In the genomic region with DNA sequence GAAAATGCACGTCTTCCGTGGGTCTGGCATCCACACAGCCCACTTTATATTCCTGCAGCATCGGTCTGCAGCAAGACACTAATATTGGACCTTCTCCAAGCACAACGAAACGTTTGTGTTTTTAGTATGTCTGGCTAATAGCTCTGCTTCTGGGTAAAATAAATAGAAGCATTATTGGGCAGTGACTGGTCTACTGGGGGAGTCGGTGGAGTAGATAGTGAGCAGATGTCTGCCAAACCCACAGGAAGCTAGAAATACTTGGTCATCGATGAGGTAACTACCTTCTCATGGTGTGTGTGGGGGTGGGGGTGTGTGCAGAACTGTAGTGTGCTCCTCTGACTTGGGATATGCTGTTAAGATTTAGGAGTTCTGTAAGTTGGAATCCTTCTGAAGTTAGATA, we compare ENCODE assay signal across 8 mouse cellular contexts. TPM values are rescaled to one million over a fixed set of nuclear protein-coding genes. Genes with fewer than 3 reads are reported as not detected.
DNase-seq lines count a peak whose midpoint lies in the region; ATAC-seq lines count a peak whose summit lies in the region.
"Had no signal": no experiment of that assay in that cellular context is flagged by ENCODE, and none has a peak within 500 bp of the region (broad histone marks: within the 10 kb centered on the region; RNA-seq: fewer than 3 reads in every experiment).

No protein-coding gene starts in this region.

- H3K9ac ChIP-seq in heart, embryonic 14.5 days (ENCODE audit: low read length) = peak overlapping the region; percentile 94
- H3K9ac ChIP-seq in liver, embryonic 16.5 days (ENCODE audit: low read depth, low read length) = no peak overlapping the region

- 32% methylated on average over 7 of the region's 7 CpGs for WGBS in heart, embryonic 14.5 days
- WGBS in liver, embryonic 16.5 days (ENCODE audit: insufficient replicate concordance) = 24% methylated on average over 7 of the region's 7 CpGs

- H3K27ac ChIP-seq in heart, embryonic 14.5 days (replicated peaks in 1 of 2; ENCODE audit: control insufficient read depth in 1 of 2, insufficient read depth in 1 of 2, low read depth in 2 of 2, low read length in 2 of 2) = peak overlapping the region; percentile 60 to 88
- H3K27ac ChIP-seq in liver, embryonic 16.5 days (ENCODE audit: low read length) = no peak overlapping the region

- peak overlapping the region; percentile 75 to 82 for H3K4me3 ChIP-seq in heart, embryonic 14.5 days (ENCODE audit: control insufficient read depth in 1 of 2, insufficient read depth in 1 of 2, low read depth in 1 of 2, low read length in 2 of 2)
- H3K4me3 ChIP-seq in liver, embryonic 16.5 days (ENCODE audit: low read depth, low read length) = peak overlapping the region; percentile 68
- H3K4me3 ChIP-seq: megakaryocyte, embryonic 14.5 days had no signal

- DNase-seq in 416B (ENCODE audit: low read depth) = peak; percentile 6
- peak; percentile 87 for DNase-seq in Muller cell, postnatal 12 days (ENCODE audit: inconsistent ontology term)
- DNase-seq in gastrocnemius, postnatal 14 days = no peak
- no peak for DNase-seq in left cerebral cortex, postnatal 4 days
- no peak for DNase-seq in left cerebral cortex, postnatal 14 days (ENCODE audit: low spot score in 2 of 2)

- no peaks in the 10 kb centered on the region for H3K27me3 ChIP-seq in heart, embryonic 14.5 days (ENCODE audit: control insufficient read depth, insufficient read depth, low read length)
- H3K27me3 ChIP-seq in liver, embryonic 16.5 days (ENCODE audit: control insufficient read depth, insufficient read depth, low read depth, low read length) = peaks cover 46% of the 10 kb centered on the region

- ATAC-seq in heart, embryonic 14.5 days (ENCODE audit: insufficient number of reproducible peaks, insufficient read depth, low FRiP score, low read depth) = no peak
- ATAC-seq in liver, embryonic 16.5 days (ENCODE audit: low read depth) = no peak

- intact Hi-C loops in gastrocnemius, postnatal 14 days (cut with DNase I; ENCODE audit: low total_unique reads) = loop anchor here (5.0 kb wide), 1 partner anchor 180 kb away; no protein-coding TSS in a partner anchor
- intact Hi-C loops in left cerebral cortex, postnatal 4 days (cut with DNase I) = loop anchor here (5.0 to 10.0 kb wide), 2 partner anchors 185 to 202 kb away; no protein-coding TSS in a partner anchor
- intact Hi-C loops in left cerebral cortex, postnatal 14 days (cut with DNase I) = loop anchor here (5.0 to 10.0 kb wide), 3 partner anchors 70 to 185 kb away; no protein-coding TSS in a partner anchor

- H3K36me3 ChIP-seq in heart, embryonic 14.5 days (ENCODE audit: control insufficient read depth, insufficient read depth, low read length) = no peaks in the 10 kb centered on the region
- no peaks in the 10 kb centered on the region for H3K36me3 ChIP-seq in liver, embryonic 16.5 days (ENCODE audit: control insufficient read depth, insufficient read depth)

- no peaks in the 10 kb centered on the region for H3K9me3 ChIP-seq in heart, embryonic 14.5 days (ENCODE audit: control insufficient read depth, low read length)
- H3K9me3 ChIP-seq in liver, embryonic 16.5 days (replicated peaks; ENCODE audit: control insufficient read depth, low read length) = no peaks in the 10 kb centered on the region

- peak overlapping the region; percentile 91 for H3K4me2 ChIP-seq in heart, embryonic 14.5 days (ENCODE audit: low read length)
- peak overlapping the region; percentile 64 for H3K4me2 ChIP-seq in liver, embryonic 16.5 days (ENCODE audit: low read depth, low read length)

- peaks cover 18 to 33% of the 10 kb centered on the region in 2 experiments for H3K4me1 ChIP-seq in heart, embryonic 14.5 days (ENCODE audit: control insufficient read depth in 2 of 2, insufficient read depth in 2 of 2, low read length in 2 of 2)
- peaks cover 3% of the 10 kb centered on the region for H3K4me1 ChIP-seq in liver, embryonic 16.5 days (ENCODE audit: control insufficient read depth, low read depth, low read length)

RNA-seq across cellular contexts. Expression of gene Farp1, which starts 2.3 kb away (rescaled TPM):
- 19.1 and 20.4 TPM in 2 replicates for polyA plus RNA-seq in heart, embryonic 14.5 days (2014; fragmentation: Nextera tagmentation; extraction: Ambion mirVana)
- 3.4 and 3.7 TPM in 2 replicates for polyA plus RNA-seq in liver, embryonic 16.5 days (2015; fragmentation: Nextera tagmentation; extraction: Ambion mirVana)
- total RNA-seq in gastrocnemius, postnatal 14 days (2021) = 10 to 100 TPM; 10.7 to 11.8 TPM
- total RNA-seq in left cerebral cortex, postnatal 4 days (2021) = 100 to 1,000 TPM; 239 to 257 TPM
- 100 to 1,000 TPM; 127 to 137 TPM for total RNA-seq in left cerebral cortex, postnatal 14 days (2021)

Comparison
In these comparisons a context has a peak if more than half of its experiments do, and no peak if none do; other contexts are left out.
1. DNase-seq: peak in 416B (single experiment) and Muller cell, postnatal 12 days (single experiment); none in gastrocnemius, postnatal 14 days (single experiment), left cerebral cortex, postnatal 4 days (single experiment) and left cerebral cortex, postnatal 14 days (0 of 2).
2. RNA of gene Farp1, which starts 2.3 kb away (total RNA-seq): 239 to 257 TPM in left cerebral cortex, postnatal 4 days and 127 to 137 TPM in left cerebral cortex, postnatal 14 days; 10.7 to 11.8 TPM in gastrocnemius, postnatal 14 days; every median in the first group is over 10 times any median in the second.